Mouse (Mus musculus) myocyte (in vitro differentiated cells): ENCODE data around the gene Irgm2.

Experiments used
- CEBPB ChIP-seq: IDR thresholded peaks from 2 replicates; pipeline ENCODE4 v1.6.1; 2011; ENCODE audit warnings: mild to moderate bottlenecking, moderate library complexity; ENCODE audit not compliant: poor library complexity, insufficient read depth, severe bottlenecking
- POLR2A ChIP-seq: IDR thresholded peaks from one replicate; pipeline ENCODE4 v1.6.1; 2011; ENCODE audit warnings: low read depth, mild to moderate bottlenecking, control low read depth, moderate library complexity; ENCODE audit not compliant: insufficient read length

DNA sequence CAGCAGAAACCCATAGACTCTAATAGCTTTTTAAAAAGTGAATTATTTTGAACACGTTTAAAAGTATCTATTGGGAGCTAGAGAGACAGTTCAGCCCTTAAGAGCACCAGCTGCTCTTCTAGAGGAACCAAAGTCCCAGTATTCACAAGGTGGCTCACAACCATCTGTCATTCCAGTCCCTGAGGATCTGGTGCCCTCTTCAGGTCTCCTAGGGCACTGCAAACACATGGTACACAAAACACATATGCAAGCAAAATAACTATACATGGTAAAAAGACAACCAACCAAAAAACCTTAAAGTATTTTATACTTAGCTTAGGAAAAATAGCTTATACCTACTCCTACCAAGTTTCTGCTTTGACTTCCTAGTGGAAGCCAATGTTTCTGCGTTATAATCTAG lies 34.3 kb upstream of the Irgm2 start:
- TF ChIP-seq POLR2A = no peak
- no peak for TF ChIP-seq CEBPB
